Mouse (Mus musculus): ENCODE measurements at regions not wholly inside any gene's neighbourhood (a gene's known extent, or its start where the extent isn't known, plus 50 kb on each side); places are given as distances from the start of the nearest gene placed in this dataset.

GRCm38 (mm10) chr13:16756264-16756663 lies 744.6 kb downstream of the Inhba start:
- no peak for TF ChIP-seq CTCF (IDR thresholded peaks at IDR 0.05; ENCODE audit: control insufficient read depth, insufficient read depth, insufficient replicate concordance, low read depth, low read length)
- TF ChIP-seq POLR2A (IDR thresholded peaks at IDR 0.05; ENCODE audit: control insufficient read depth, low read depth, low read length), result no peak

Data from testis, adult 2 months (tissue).